Mouse (Mus musculus) c-Kit-negative CD71-positive TER-119-positive erythroid progenitor cells, embryonic 14.5 days (primary cell): ENCODE results near the gene Mycbp2.

ENCODE experiments used
- DNase-seq: peaks from one replicate; pipeline ENCODE4 v3.0.0-alpha.2; 2013; ENCODE audit warnings: low read depth, low spot score

Gene Mycbp2

DNA sequence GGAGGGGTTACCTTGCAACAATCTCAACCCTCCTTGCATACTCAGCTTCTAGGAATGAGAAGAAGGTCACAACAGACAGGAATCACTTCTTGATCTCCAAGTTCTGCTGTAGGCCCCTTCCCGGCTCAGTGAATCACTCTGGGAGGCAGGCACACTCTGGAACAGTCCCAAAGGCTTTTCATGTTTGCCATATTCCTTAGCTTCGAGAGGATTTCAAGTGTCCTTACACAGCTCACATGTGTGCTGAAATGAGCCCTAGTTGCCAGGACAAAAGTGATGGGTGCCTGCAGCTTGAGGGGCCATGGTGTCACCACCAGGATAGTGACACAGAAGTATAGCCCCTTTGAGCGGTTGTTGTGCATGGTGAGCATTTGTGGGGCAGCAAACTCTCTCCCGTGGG, 273.9 kb downstream of the Mycbp2 start:
- no peak for DNase-seq

DNA sequence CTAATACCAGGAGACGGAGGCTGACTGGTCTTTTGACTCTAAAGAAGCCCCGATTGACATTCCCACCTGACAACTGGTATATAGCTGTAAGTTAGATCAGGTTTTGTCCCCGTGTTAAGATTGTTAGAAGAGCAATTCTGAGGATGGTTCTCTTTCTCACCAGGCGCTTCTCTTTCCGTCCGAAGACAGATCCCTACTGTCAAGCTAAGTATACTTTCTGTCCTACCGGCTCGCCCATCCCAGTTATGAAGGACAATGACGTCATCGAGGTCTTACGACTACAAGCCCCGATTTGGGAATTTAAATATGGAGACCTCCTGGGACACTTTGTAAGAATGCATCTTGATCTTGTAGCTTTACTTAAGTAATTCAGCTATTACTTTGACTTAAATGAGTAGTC, 275.1 kb downstream of the Mycbp2 start:
- DNase-seq, result no peak

DNA sequence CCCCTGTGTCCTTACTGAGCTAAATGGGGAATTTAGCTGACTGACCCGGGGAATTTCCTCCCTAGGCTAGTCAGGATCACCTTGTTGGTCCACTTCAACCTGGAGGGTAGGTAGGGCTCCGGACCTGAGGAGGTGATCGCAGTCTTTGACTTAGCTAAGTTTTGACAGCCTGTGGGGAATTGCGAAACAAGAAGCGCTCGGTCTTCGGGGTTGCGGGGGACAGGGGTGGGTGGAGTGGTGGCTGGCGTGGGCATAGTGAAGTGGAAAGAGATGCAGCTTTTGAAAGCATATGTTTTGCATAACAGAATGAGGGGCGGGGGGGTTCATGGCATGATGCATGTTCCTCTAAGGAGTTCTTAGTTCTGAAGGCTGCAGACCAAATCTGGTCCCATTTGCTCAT, 275.8 kb downstream of the Mycbp2 start:
- peak; percentile 32 for DNase-seq

DNA sequence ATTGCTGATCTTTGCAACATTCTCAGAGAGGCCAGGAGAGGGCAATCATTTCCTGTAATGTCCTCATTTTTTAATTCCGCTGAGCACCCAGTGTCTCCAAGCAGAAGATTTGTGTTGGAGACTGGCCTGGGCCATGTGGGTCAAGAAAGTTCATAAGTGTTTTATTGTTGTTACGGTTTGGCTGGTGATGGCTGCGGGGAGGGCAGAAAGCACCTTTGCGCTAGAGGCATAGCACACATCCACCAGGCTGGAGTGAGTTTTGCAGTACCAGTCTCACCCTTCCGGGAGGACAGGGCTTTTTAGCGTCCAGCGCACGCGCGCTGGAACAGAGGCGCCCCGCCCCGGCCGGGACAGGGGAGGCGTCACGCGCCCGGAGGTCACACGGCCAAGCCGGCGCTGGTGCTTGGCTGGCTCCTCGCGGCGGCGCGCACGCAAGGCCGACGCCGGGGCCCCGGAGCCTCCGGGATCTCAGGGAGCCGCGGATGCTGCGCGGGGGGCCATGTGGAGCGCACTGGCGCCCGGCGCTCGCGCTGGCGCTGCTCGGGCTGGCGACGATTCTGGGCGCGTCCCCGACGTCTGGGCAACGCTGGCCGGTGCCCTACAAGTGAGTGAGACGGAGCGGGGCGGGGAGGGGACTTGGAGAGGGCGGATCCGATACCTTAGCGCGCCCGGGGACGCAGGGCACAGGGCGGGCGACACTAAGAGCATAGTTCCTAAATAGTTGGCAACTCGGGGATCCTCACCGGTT, 276.6 kb downstream of the Mycbp2 start, which contains the start of gene Cln5:
Cln5 (plus strand) TSS at position 353 of the 748 bp plus-strand sequence.
- peak; percentile 90 for DNase-seq

DNA sequence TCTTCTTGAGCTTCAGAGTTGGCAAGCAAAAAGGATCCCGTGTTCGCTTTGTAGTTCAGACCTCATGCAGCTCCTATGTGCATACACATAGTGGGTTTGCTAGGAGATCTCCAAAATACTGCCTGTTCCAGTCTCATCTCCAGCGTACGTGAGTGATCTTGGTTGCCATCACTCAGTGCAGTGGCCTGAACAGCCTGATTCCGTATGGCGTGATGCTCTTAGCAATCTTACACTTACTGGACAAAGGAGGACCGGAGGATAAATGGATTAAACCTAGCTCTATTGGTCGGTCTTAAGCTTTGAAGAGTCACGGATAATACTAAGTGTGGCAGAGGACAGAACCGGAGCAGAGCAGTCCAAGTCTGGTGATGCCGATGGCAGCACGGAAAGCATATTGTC, 277.1 kb downstream of the Mycbp2 start:
- no peak for DNase-seq

DNA sequence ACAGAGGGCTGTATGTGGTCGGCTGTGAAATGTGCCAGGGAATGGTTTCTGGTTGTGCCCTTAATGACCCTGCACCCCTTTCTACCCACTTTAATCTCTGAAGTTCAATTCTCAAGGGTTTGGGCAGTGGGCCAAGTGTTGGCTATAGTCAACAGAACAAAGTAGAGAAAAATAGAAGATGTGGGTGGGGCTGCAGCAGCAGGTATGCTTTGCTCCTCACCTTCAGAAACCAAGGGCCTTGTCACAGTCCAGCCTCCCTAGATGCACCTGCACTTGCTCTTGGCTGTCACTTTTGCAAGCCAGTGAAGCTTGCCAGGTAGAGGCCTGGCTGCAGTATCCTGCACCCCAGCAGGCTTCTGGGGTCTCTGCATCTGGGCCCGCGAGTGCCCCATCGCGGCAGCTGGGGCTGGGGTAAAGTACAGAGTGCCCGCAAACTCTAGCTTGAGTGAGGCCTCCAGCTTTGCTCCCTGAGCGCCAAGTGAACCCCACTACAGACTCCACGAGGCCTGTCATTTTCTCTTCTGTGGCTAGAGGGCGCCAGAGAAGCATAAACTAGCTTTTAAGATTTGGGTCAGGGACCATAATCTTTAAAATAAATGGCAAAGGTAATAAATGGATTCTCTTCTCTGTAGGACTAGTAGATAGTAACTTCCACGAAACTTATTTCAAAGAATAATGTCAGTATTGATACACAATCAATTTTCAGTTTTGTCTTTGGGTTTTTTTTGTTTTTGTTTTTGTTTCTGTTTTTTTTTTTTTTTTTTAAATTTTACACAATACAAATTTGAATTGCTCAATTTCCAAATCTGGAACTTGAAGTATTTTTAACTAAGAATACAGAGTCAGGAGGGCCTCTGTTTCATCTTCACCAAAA, 281.1 kb downstream of the Mycbp2 start:
- peak; percentile 66 for DNase-seq
